Mouse (Mus musculus) cerebellum, adult 9-10 months (tissue): ENCODE measurements around the gene 1700020L24Rik.

Experiments
- DNase-seq: peaks from one replicate; pipeline ENCODE4 v3.0.0; 2022

1700020L24Rik gene

GRCm38 (mm10) chr11:83437377-83437776 lies at the start of gene 1700020L24Rik:
TSS of gene 1700020L24Rik (plus strand) at chr11:83437677.
- DNase-seq = no peak

- DNase-seq = peak; percentile 47
Measured at GRCm38 (mm10) chr11:83393062-83393461, 44.4 kb upstream of the 1700020L24Rik start.

GRCm38 (mm10) chr11:83394802-83395439 lies 42.6 kb upstream of the 1700020L24Rik start:
- DNase-seq = no peak

- DNase-seq = no peak
Measured at GRCm38 (mm10) chr11:83397626-83398025, 39.9 kb upstream of the 1700020L24Rik start.

GRCm38 (mm10) chr11:83398724-83399123 lies 38.8 kb upstream of the 1700020L24Rik start:
- no peak for DNase-seq

- no peak for DNase-seq
Measured at GRCm38 (mm10) chr11:83403787-83404186, 33.7 kb upstream of the 1700020L24Rik start.

GRCm38 (mm10) chr11:83406391-83406790 lies 31.1 kb upstream of the 1700020L24Rik start:
- no peak for DNase-seq

- no peak for DNase-seq
Measured at GRCm38 (mm10) chr11:83408242-83408641, 29.2 kb upstream of the 1700020L24Rik start.

GRCm38 (mm10) chr11:83409087-83409754 lies 28.3 kb upstream of the 1700020L24Rik start, which contains the start of gene Rasl10b:
TSS of gene Rasl10b (plus strand) at chr11:83409137.
- DNase-seq = peak; percentile 68

GRCm38 (mm10) chr11:83409792-83410291 lies 27.6 kb upstream of the 1700020L24Rik start:
- DNase-seq = no peak

GRCm38 (mm10) chr11:83410510-83410909 lies 27.0 kb upstream of the 1700020L24Rik start:
- no peak for DNase-seq

GRCm38 (mm10) chr11:83417080-83417479 lies 20.4 kb upstream of the 1700020L24Rik start:
- no peak for DNase-seq

GRCm38 (mm10) chr11:83417708-83418107 lies 19.8 kb upstream of the 1700020L24Rik start:
- DNase-seq = no peak

- no peak for DNase-seq
Measured at GRCm38 (mm10) chr11:83418566-83418965, 18.9 kb upstream of the 1700020L24Rik start.

- no peak for DNase-seq
Measured at GRCm38 (mm10) chr11:83420338-83420737, 17.1 kb upstream of the 1700020L24Rik start.

- no peak for DNase-seq
Measured at GRCm38 (mm10) chr11:83421305-83421704, 16.2 kb upstream of the 1700020L24Rik start.

- peak; percentile 86 for DNase-seq
Measured at GRCm38 (mm10) chr11:83424681-83425080, 12.8 kb upstream of the 1700020L24Rik start.

- DNase-seq = no peak
Measured at GRCm38 (mm10) chr11:83426964-83427363, 10.5 kb upstream of the 1700020L24Rik start.

- DNase-seq = no peak
Measured at GRCm38 (mm10) chr11:83429355-83429754, 8.1 kb upstream of the 1700020L24Rik start, which contains the start of gene Gas2l2. TSS of gene Gas2l2 (minus strand) at chr11:83429455.

GRCm38 (mm10) chr11:83432533-83432932 lies 4.9 kb upstream of the 1700020L24Rik start:
- DNase-seq = no peak

- DNase-seq = no peak
Measured at GRCm38 (mm10) chr11:83439426-83440060, 2.1 kb downstream of the 1700020L24Rik start.

GRCm38 (mm10) chr11:83440081-83441064 lies 2.9 kb downstream of the 1700020L24Rik start:
- DNase-seq = peak; percentile 90
